Mouse (Mus musculus): ENCODE results near the gene H2-Oa.

DNA sequence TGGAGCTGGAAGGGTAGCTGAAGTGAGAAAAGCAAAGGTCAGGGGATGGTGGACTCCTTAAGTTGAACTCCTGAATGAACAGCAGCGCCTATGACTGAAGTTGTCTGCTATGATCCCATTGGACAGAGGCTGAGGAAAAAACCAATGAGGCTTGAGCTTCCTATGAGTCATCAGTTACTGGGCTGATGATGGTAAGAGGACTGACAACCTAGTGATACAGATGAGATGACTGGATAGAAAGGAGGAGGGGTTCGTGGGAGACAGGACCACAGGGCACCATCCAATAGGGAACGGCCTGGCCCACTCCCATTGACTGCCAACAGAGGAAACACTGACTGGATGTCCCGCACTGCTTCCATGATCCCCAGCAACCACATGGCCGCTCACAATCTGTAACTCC, 12.5 kb upstream of the H2-Oa start:
- TF ChIP-seq POLR2A (IDR thresholded peaks at IDR 0.05; ENCODE audit: low read depth, low read length) (no peak), CTCF (IDR thresholded peaks at IDR 0.05; ENCODE audit: borderline replicate concordance, insufficient read depth, low read length) (no peak)
